Mouse (Mus musculus): ENCODE data around the gene Abcg5. TPM values are rescaled to one million over a fixed set of nuclear protein-coding genes. Genes with fewer than 3 reads are reported as not detected.
A peak's percentile ranks its signal among the peaks of the same experiment; 100 is the strongest.

The Abcg5 gene
- total and polyA plus RNA-seq, 3 experiments = not detected

DNA sequence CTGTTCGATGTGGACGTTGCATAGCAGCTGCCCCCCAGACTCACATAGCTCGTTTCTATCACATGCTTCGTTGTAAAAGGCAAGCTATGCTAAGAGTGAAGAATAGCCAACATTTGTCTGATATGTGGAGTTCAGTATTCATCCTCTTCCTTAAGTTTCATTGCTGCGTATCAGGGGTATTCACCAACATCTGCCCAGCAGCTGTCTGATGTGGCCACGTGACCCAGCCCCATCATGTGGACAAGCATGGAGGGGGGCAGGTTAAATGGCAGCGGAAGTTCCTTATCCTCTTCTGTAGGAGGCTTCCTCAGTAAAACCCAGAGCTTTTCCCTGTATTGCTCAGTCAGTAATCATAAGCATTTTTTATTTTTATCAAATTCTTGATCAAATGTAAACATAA, 25.0 kb downstream of the Abcg5 start:
- DNase-seq (ENCODE audit: extremely low read depth) = no peak
- no peak overlapping the region for H3K9ac ChIP-seq (ENCODE audit: insufficient read depth, low read depth)
- no peaks in the 10 kb centered on the region for H3K27me3 ChIP-seq (replicated peaks)
- dilution Hi-C loops (cut with MboI; ENCODE audit: extremely low pct_ligation_motif_present, extremely low pct_unique_long_range_greater_than_20kb, low sequenced_read_pairs) = no loop called here
- in situ Hi-C loops (cut with MboI; ENCODE audit: low pct_ligation_motif_present, low pct_unique_long_range_greater_than_20kb, low sequenced_read_pairs) = no loop called here
- H3K36me3 ChIP-seq (replicated peaks in 1 of 2; ENCODE audit: control insufficient read depth in 1 of 2, insufficient read depth in 1 of 2, low read length in 1 of 2) = peaks cover 0 to 9% of the 10 kb centered on the region in 2 experiments
- H3K9me3 ChIP-seq (replicated peaks; ENCODE audit: low read length) = no peaks in the 10 kb centered on the region
- H3K4me2 ChIP-seq (ENCODE audit: insufficient read depth, low read depth, poor library complexity, severe bottlenecking) = no peak overlapping the region
- TF ChIP-seq RAD21 (IDR thresholded peaks at IDR 0.05; ENCODE audit: low read depth, low read length) (no peak), TBP (conservative IDR thresholded peaks at IDR 0.05; ENCODE audit: low read depth, low read length) (no peak), USF1 (IDR thresholded peaks at IDR 0.05; ENCODE audit: low read depth, low read length) (no peak), POLR2AphosphoS2 (IDR thresholded peaks at IDR 0.05; ENCODE audit: low read depth, low read length) (no peak), CHD2 (IDR thresholded peaks at IDR 0.05; ENCODE audit: low read length) (no peak), SIN3A (IDR thresholded peaks at IDR 0.05; ENCODE audit: low read length) (no peak), USF2 (conservative IDR thresholded peaks at IDR 0.05; ENCODE audit: low read depth, low read length) (no peak), IRF4 (IDR thresholded peaks at IDR 0.05; ENCODE audit: low read depth, low read length) (no peak), POLR2A (IDR thresholded peaks at IDR 0.05; ENCODE audit: low read depth, low read length) (no peak), NRF1 (IDR thresholded peaks at IDR 0.05; ENCODE audit: low read depth, low read length) (no peak), UBTF (IDR thresholded peaks at IDR 0.05; ENCODE audit: low read depth, low read length) (no peak), TCF12 (IDR thresholded peaks at IDR 0.05; ENCODE audit: low read depth, low read length) (no peak), MAFK (IDR thresholded peaks at IDR 0.05; ENCODE audit: insufficient replicate concordance, low read length) (no peak), MEF2A (IDR thresholded peaks at IDR 0.05; ENCODE audit: borderline replicate concordance, low read depth, low read length) (no peak), NELFE (IDR thresholded peaks at IDR 0.05; ENCODE audit: low read depth, low read length) (no peak), RCOR1 (conservative IDR thresholded peaks at IDR 0.05; ENCODE audit: low read depth, low read length) (no peak), HCFC1 (IDR thresholded peaks at IDR 0.05; ENCODE audit: low read depth, low read length) (no peak), MAZ (IDR thresholded peaks at IDR 0.05; ENCODE audit: low read depth, low read length) (no peak)
- 0 out of 4 replicates have a peak, but pooled peaks cover 0 to 3% of the 10 kb centered on the region in 2 experiments for H3K4me1 ChIP-seq (ENCODE audit: control insufficient read depth in 1 of 2, insufficient read depth in 2 of 2)
- H3K79me2 ChIP-seq (replicated peaks; ENCODE audit: control insufficient read depth, extremely low read depth, insufficient read depth, poor library complexity, severe bottlenecking) = no peaks in the 10 kb centered on the region
- no peak overlapping the region for H3K4me3 ChIP-seq (replicated peaks in 1 of 3; ENCODE audit: low read depth in 2 of 3, low read length in 2 of 3, poor library complexity in 1 of 3)
- no peak overlapping the region for H3K27ac ChIP-seq (ENCODE audit: insufficient read depth, low read depth)

DNA sequence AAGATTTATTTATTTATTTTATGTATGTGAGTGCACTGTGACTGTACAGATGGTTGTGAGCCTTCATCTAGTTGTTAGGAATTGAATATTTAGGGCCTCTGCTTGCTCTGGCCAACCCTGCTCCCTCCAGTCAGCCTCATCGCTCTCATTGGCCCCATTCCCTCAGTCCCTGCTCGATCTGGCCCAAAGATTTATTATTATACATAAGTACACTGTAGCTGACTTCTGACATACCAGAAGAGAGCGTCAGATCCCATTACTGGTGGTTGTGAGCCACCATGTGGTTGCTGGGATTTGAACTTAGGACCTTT, 25.4 kb downstream of the Abcg5 start:
- Histone ChIP-seq H3K27ac (ENCODE audit: insufficient read depth, low read depth) (no peak overlapping the region), H3K79me2 (replicated peaks; ENCODE audit: control insufficient read depth, extremely low read depth, insufficient read depth, poor library complexity, severe bottlenecking) (no peaks in the 10 kb centered on the region), H3K36me3 (replicated peaks in 1 of 2; ENCODE audit: control insufficient read depth in 1 of 2, insufficient read depth in 1 of 2, low read length in 1 of 2) (peaks cover 0 to 12% of the 10 kb centered on the region in 2 experiments), H3K4me2 (ENCODE audit: insufficient read depth, low read depth, poor library complexity, severe bottlenecking) (no peak overlapping the region), H3K9ac (ENCODE audit: insufficient read depth, low read depth) (no peak overlapping the region), H3K4me3 (replicated peaks in 1 of 3; ENCODE audit: low read depth in 2 of 3, low read length in 2 of 3, poor library complexity in 1 of 3) (no peak overlapping the region), H3K27me3 (replicated peaks) (no peaks in the 10 kb centered on the region), H3K4me1 (ENCODE audit: control insufficient read depth in 1 of 2, insufficient read depth in 2 of 2) (0 out of 4 replicates have a peak, but pooled peaks cover 0 to 3% of the 10 kb centered on the region in 2 experiments), H3K9me3 (replicated peaks; ENCODE audit: low read length) (no peaks in the 10 kb centered on the region)
- TF ChIP-seq RAD21 (IDR thresholded peaks at IDR 0.05; ENCODE audit: low read depth, low read length) (peak; percentile 6), NELFE (IDR thresholded peaks at IDR 0.05; ENCODE audit: low read depth, low read length) (no peak)
- DNase-seq (ENCODE audit: extremely low read depth) = no peak
- in situ Hi-C loops (cut with MboI; ENCODE audit: low pct_ligation_motif_present, low pct_unique_long_range_greater_than_20kb, low sequenced_read_pairs) (no loop called here), dilution Hi-C loops (cut with MboI; ENCODE audit: extremely low pct_ligation_motif_present, extremely low pct_unique_long_range_greater_than_20kb, low sequenced_read_pairs) (no loop called here)
